Mouse (Mus musculus) liver, postnatal 0 days (tissue): Measurements from ENCODE around the gene Krt7.

Experiments
- CTCF ChIP-seq: sonication (generic); IDR thresholded peaks from 2 replicates; pipeline ENCODE4 v1.5.1; 2016; ENCODE audit warnings: antibody characterized with exemption, low read depth
- EP300 ChIP-seq: IDR thresholded peaks from 2 replicates; pipeline ENCODE4 v1.6.1; 2016; ENCODE audit warnings: antibody characterized with exemption, low read depth, mild to moderate bottlenecking

GRCm38 (mm10) chr15:101385064-101385463 lies 25.8 kb upstream of the Krt7 start:
- TF ChIP-seq CTCF (no peak), EP300 (no peak)
